Mouse (Mus musculus): ENCODE data around the gene Iqsec3. TPM values are rescaled to one million over a fixed set of nuclear protein-coding genes. Genes with fewer than 3 reads are reported as not detected.

The Iqsec3 gene
- not detected in 2 replicates for total RNA-seq (2014; rRNA removed; ENCODE audit: low replicate concordance)
- polyA plus RNA-seq (2015; fragmentation: Nextera tagmentation; extraction: Ambion mirVana), result 0.03 and 0.04 TPM in 2 replicates

- H3K4me2 ChIP-seq (ENCODE audit: low read depth, low read length), result peak within 1 kb of the TSS; percentile 33
- H3K27ac ChIP-seq (ENCODE audit: low read depth), result no peak within 1 kb of the TSS
- ATAC-seq (ENCODE audit: insufficient read depth, low read depth), result peak; percentile 90
- TF ChIP-seq CTCF (IDR thresholded peaks at IDR 0.05; ENCODE audit: low read depth) (no peak), EP300 (IDR thresholded peaks at IDR 0.05; ENCODE audit: low read depth) (no peak)
- H3K27me3 ChIP-seq (ENCODE audit: control insufficient read depth, insufficient read depth, low read length), result peaks cover 42% of the 10 kb centered on the region
- H3K4me3 ChIP-seq (ENCODE audit: low read depth, low read length), result 0 out of 2 replicates have a peak within 1 kb of the TSS, but pooled peaks have one; percentile 11
- peak; percentile 84 for DNase-seq (ENCODE audit: low spot score)
- H3K9ac ChIP-seq (replicated peaks; ENCODE audit: low read depth, low read length), result no peak within 1 kb of the TSS
- WGBS, result under 1% methylated on average over 60 of the region's 65 CpGs
- H3K4me1 ChIP-seq (ENCODE audit: control insufficient read depth, insufficient read depth), result no peaks in the 10 kb centered on the region
- no peaks in the 10 kb centered on the region for H3K9me3 ChIP-seq (replicated peaks; ENCODE audit: control insufficient read depth, low read length)
- no peaks in the 10 kb centered on the region for H3K36me3 ChIP-seq (replicated peaks; ENCODE audit: control insufficient read depth, insufficient read depth, low read length)
Measured at GRCm38 (mm10) chr6:121473093-121473821, at the start of gene Iqsec3. TSS of gene Iqsec3 (minus strand) at chr6:121473678.

GRCm38 (mm10) chr6:121522106-121522705 is 48.7 kb upstream of the Iqsec3 start:
- Histone ChIP-seq H3K27ac (ENCODE audit: low read depth) (no peak overlapping the region), H3K9ac (replicated peaks; ENCODE audit: low read depth, low read length) (no peak overlapping the region), H3K4me1 (ENCODE audit: control insufficient read depth, insufficient read depth) (peaks cover 15% of the 10 kb centered on the region; the same call in 1 of the 2 replicates), H3K4me3 (ENCODE audit: low read depth, low read length) (no peak overlapping the region), H3K27me3 (ENCODE audit: control insufficient read depth, insufficient read depth, low read length) (no peaks in the 10 kb centered on the region), H3K9me3 (replicated peaks; ENCODE audit: control insufficient read depth, low read length) (no peaks in the 10 kb centered on the region), H3K4me2 (ENCODE audit: low read depth, low read length) (no peak overlapping the region), H3K36me3 (replicated peaks; ENCODE audit: control insufficient read depth, insufficient read depth, low read length) (no peaks in the 10 kb centered on the region)
- TF ChIP-seq EP300 (IDR thresholded peaks at IDR 0.05; ENCODE audit: low read depth), result no peak
- TF ChIP-seq CTCF (IDR thresholded peaks at IDR 0.05; ENCODE audit: low read depth), result no peak
- WGBS, result 60% methylated on average over 5 of the region's 5 CpGs
- DNase-seq (ENCODE audit: low spot score), result no peak
- ATAC-seq (ENCODE audit: insufficient read depth, low read depth), result no peak

GRCm38 (mm10) chr6:121521030-121521429 is 47.6 kb upstream of the Iqsec3 start:
- TF ChIP-seq EP300 (IDR thresholded peaks at IDR 0.05; ENCODE audit: low read depth), result no peak
- no peak for TF ChIP-seq CTCF (IDR thresholded peaks at IDR 0.05; ENCODE audit: low read depth)
- 66% methylated on average over 3 of the region's 3 CpGs for WGBS
- no peak overlapping the region for H3K9ac ChIP-seq (replicated peaks; ENCODE audit: low read depth, low read length)
- H3K9me3 ChIP-seq (replicated peaks; ENCODE audit: control insufficient read depth, low read length), result no peaks in the 10 kb centered on the region
- no peak overlapping the region for H3K27ac ChIP-seq (ENCODE audit: low read depth)
- DNase-seq (ENCODE audit: low spot score), result no peak
- no peaks in the 10 kb centered on the region for H3K36me3 ChIP-seq (replicated peaks; ENCODE audit: control insufficient read depth, insufficient read depth, low read length)
- H3K27me3 ChIP-seq (ENCODE audit: control insufficient read depth, insufficient read depth, low read length), result no peaks in the 10 kb centered on the region
- no peak overlapping the region for H3K4me2 ChIP-seq (ENCODE audit: low read depth, low read length)
- ATAC-seq (ENCODE audit: insufficient read depth, low read depth), result no peak
- H3K4me1 ChIP-seq (ENCODE audit: control insufficient read depth, insufficient read depth), result peaks cover 15% of the 10 kb centered on the region; the same call in 1 of the 2 replicates
- H3K4me3 ChIP-seq (ENCODE audit: low read depth, low read length), result no peak overlapping the region

DNA sequence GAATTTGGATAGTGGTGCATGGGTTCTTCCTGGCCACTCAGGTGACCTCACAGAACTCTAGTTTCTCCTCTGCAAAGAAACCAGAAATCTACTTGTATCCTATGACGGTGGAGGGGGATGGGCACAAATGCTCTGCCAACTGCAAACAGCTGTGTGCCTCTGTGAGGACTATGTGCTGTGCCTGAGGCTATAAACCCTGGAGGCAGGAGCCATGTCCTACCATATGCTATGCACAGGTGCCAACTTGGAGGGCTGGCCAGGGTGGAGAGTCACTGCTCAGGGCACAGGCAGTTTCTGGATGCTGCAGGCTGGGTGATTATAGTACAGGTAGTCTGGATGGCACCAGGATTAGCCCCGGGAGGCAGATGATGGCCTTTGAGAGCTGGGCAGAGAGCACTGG is 46.4 kb upstream of the Iqsec3 start:
- Histone ChIP-seq H3K4me2 (ENCODE audit: low read depth, low read length) (no peak overlapping the region), H3K9me3 (replicated peaks; ENCODE audit: control insufficient read depth, low read length) (no peaks in the 10 kb centered on the region), H3K9ac (replicated peaks; ENCODE audit: low read depth, low read length) (no peak overlapping the region), H3K4me3 (ENCODE audit: low read depth, low read length) (no peak overlapping the region), H3K36me3 (replicated peaks; ENCODE audit: control insufficient read depth, insufficient read depth, low read length) (no peaks in the 10 kb centered on the region), H3K4me1 (ENCODE audit: control insufficient read depth, insufficient read depth) (peaks cover 11% of the 10 kb centered on the region; the same call in 1 of the 2 replicates), H3K27me3 (ENCODE audit: control insufficient read depth, insufficient read depth, low read length) (no peaks in the 10 kb centered on the region), H3K27ac (ENCODE audit: low read depth) (no peak overlapping the region)
- TF ChIP-seq EP300 (IDR thresholded peaks at IDR 0.05; ENCODE audit: low read depth) (no peak), CTCF (IDR thresholded peaks at IDR 0.05; ENCODE audit: low read depth) (no peak)
- DNase-seq (ENCODE audit: low spot score) (no peak), ATAC-seq (ENCODE audit: insufficient read depth, low read depth) (no peak)
- WGBS, result 64% methylated on average over 2 of the region's 2 CpGs

- WGBS, result 64% methylated on average over 5 of the region's 5 CpGs
- Histone ChIP-seq H3K4me3 (ENCODE audit: low read depth, low read length) (no peak overlapping the region), H3K27me3 (ENCODE audit: control insufficient read depth, insufficient read depth, low read length) (no peaks in the 10 kb centered on the region), H3K36me3 (replicated peaks; ENCODE audit: control insufficient read depth, insufficient read depth, low read length) (no peaks in the 10 kb centered on the region), H3K9ac (replicated peaks; ENCODE audit: low read depth, low read length) (no peak overlapping the region), H3K27ac (ENCODE audit: low read depth) (no peak overlapping the region), H3K4me2 (ENCODE audit: low read depth, low read length) (no peak overlapping the region), H3K4me1 (ENCODE audit: control insufficient read depth, insufficient read depth) (0 out of 2 replicates have a peak, but pooled peaks cover 7% of the 10 kb centered on the region), H3K9me3 (replicated peaks; ENCODE audit: control insufficient read depth, low read length) (no peaks in the 10 kb centered on the region)
- TF ChIP-seq EP300 (IDR thresholded peaks at IDR 0.05; ENCODE audit: low read depth), result no peak
- TF ChIP-seq CTCF (IDR thresholded peaks at IDR 0.05; ENCODE audit: low read depth), result no peak
- ATAC-seq (ENCODE audit: insufficient read depth, low read depth), result no peak
- DNase-seq (ENCODE audit: low spot score), result no peak
Measured at GRCm38 (mm10) chr6:121519266-121519810, 45.9 kb upstream of the Iqsec3 start.

All from heart, postnatal 0 days (tissue).